Mouse (Mus musculus) heart, postnatal 25 days (tissue): ENCODE data around the gene Keap1. TPM values are rescaled to one million over a fixed set of nuclear protein-coding genes. Genes with fewer than 3 reads are reported as not detected.
A peak's percentile ranks its signal among the peaks of the same experiment; 100 is the strongest.
"Not testable (repeated sequence)": the region's sequence is repeated elsewhere in the genome, so short reads cannot be mapped to it uniquely, and the experiment has no call there.

ENCODE experiments used
- DNase-seq: peaks from one replicate; pipeline ENCODE4 v3.0.0; 2022; ENCODE audit warnings: low spot score
- intact Hi-C: fragments of 180-260 bp; cut with DNase I; formaldehyde crosslinking; loops from one replicate; pipeline ENCODE4 v1.15.1; 2025
- total RNA-seq, 2 experiments: library from RNA; stranded (reverse); gene quantifications; 2 replicates each; pipeline ENCODE4 v1.2.3; 2021

Gene Keap1
- total RNA-seq, 2 experiments from 2014 or later, result 35.9 to 42.2 TPM

GRCm38 (mm10) chr9:21236991-21237367 is 2.2 kb downstream of the Keap1 start:
- intact Hi-C loops, result no loop called here
- no peak for DNase-seq

GRCm38 (mm10) chr9:21235341-21235740 is 3.8 kb downstream of the Keap1 start:
- intact Hi-C loops, result no loop called here
- DNase-seq, result no peak

GRCm38 (mm10) chr9:21233805-21234204 is 5.4 kb downstream of the Keap1 start:
- no peak for DNase-seq
- intact Hi-C loops, result no loop called here

- intact Hi-C loops, result no loop called here
Measured at GRCm38 (mm10) chr9:21233366-21233765, 5.8 kb downstream of the Keap1 start.

GRCm38 (mm10) chr9:21232867-21233266 is 6.3 kb downstream of the Keap1 start:
- intact Hi-C loops, result no loop called here

More at GRCm38 (mm10) chr9:21233366-21233765, 5.8 kb downstream of the Keap1 start:
- no peak for DNase-seq

GRCm38 (mm10) chr9:21231551-21231950 is 7.6 kb downstream of the Keap1 start:
- intact Hi-C loops, result no loop called here
- no peak for DNase-seq

More at GRCm38 (mm10) chr9:21232867-21233266, 6.3 kb downstream of the Keap1 start:
- DNase-seq, result no peak

- intact Hi-C loops, result no loop called here
- no peak for DNase-seq
Measured at GRCm38 (mm10) chr9:21227342-21227741, 11.8 kb downstream of the Keap1 start.

- no peak for DNase-seq
- intact Hi-C loops, result loop anchor here (2.0 kb wide), 1 partner anchor 185 kb away; the partner anchor contains the start of gene Qtrt1
Measured at GRCm38 (mm10) chr9:21225415-21225758, 13.8 kb downstream of the Keap1 start.

- intact Hi-C loops, result loop anchor here (2.0 kb wide), 1 partner anchor 186 kb away; the partner anchor contains the start of gene Qtrt1
- DNase-seq, result no peak
Measured at GRCm38 (mm10) chr9:21224576-21225414, 14.4 kb downstream of the Keap1 start.

GRCm38 (mm10) chr9:21223906-21224305 is 15.3 kb downstream of the Keap1 start:
- no peak for DNase-seq
- intact Hi-C loops, result loop anchor here (2.0 kb wide), 1 partner anchor 187 kb away; the partner anchor contains the start of gene Qtrt1

- DNase-seq, intact Hi-C loops: not testable (repeated sequence)
Measured at GRCm38 (mm10) chr9:21223490-21223889, 15.7 kb downstream of the Keap1 start.

GRCm38 (mm10) chr9:21221383-21221929 is 17.7 kb downstream of the Keap1 start:
- intact Hi-C loops, result no loop called here

GRCm38 (mm10) chr9:21220490-21221382 is 18.4 kb downstream of the Keap1 start:
- intact Hi-C loops, result no loop called here
- DNase-seq, result peak; percentile 78

More at GRCm38 (mm10) chr9:21221383-21221929, 17.7 kb downstream of the Keap1 start:
- no peak for DNase-seq

- no peak for DNase-seq
Measured at GRCm38 (mm10) chr9:21219820-21220219, 19.3 kb downstream of the Keap1 start.

GRCm38 (mm10) chr9:21216050-21216841 is 22.9 kb downstream of the Keap1 start:
- intact Hi-C loops, result no loop called here
- DNase-seq, result no peak

More at GRCm38 (mm10) chr9:21219820-21220219, 19.3 kb downstream of the Keap1 start:
- intact Hi-C loops, result no loop called here

GRCm38 (mm10) chr9:21213617-21214190 is 25.5 kb downstream of the Keap1 start:
- no peak for DNase-seq
- intact Hi-C loops, result no loop called here

GRCm38 (mm10) chr9:21211624-21212023 is 27.5 kb downstream of the Keap1 start:
- DNase-seq, result no peak
- intact Hi-C loops, result no loop called here

GRCm38 (mm10) chr9:21210821-21211220 is 28.3 kb downstream of the Keap1 start:
- no peak for DNase-seq
- intact Hi-C loops, result no loop called here

GRCm38 (mm10) chr9:21208626-21209025 is 30.5 kb downstream of the Keap1 start:
- no peak for DNase-seq
- intact Hi-C loops, result no loop called here
